Mouse (Mus musculus): Measurements from ENCODE around the gene Nt5m.

DNA sequence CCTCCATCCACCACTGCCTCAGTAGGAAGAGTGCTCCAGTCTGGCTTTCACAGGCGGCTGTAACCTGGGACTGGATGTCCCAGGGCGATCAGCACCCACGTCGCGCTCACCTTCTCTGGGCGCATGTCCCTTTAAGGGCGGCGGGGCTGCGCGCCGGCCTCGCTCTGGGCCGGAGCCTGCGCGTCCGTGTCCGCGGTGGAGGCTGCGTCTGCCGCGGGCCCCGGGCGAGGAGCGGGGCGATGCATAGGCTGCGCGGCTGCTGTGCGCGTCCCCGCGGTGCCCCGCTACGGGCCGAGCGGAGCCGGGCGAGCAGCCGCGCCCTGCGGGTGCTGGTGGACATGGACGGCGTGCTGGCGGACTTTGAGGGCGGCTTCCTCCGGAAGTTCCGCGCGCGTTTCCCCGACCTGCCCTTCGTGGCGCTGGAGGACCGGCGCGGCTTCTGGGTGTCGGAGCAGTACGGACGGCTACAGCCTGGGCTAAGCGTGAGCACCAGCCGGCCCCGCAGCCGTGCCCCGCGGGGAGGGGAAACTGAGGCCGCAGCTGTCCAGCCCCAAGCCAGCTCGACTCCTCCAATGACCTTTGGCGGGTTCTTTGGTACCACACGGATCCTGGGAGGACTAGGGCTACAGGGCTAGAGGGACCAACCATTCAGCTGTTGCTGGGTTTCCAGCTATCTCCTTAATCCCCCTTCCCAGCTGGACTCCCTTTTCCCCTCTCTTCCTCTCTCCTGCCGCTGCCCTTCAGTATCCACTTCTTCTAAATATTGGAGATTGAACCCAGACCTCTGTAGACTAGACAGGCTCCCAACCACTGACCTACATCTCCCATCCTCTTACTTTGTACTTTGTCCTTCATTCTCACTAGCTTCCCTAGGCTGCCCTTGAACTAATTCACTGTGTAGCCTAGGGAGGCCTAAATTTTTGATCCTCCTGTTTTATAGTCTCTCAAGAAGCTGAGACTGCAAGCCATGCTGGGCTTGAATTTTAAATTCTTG, 8.9 kb downstream of the Nt5m start:
- no peak for TF ChIP-seq CTCF (IDR thresholded peaks at IDR 0.05; ENCODE audit: control insufficient read depth, insufficient read depth, insufficient read length)
- no peak for TF ChIP-seq MYOG (IDR thresholded peaks at IDR 0.05; ENCODE audit: control insufficient read depth, extremely low read depth, insufficient read length)
- TF ChIP-seq FOSL1 (IDR thresholded peaks at IDR 0.05; ENCODE audit: insufficient read depth, low read length, poor library complexity, severe bottlenecking): no peak
- no peak for TF ChIP-seq CEBPB (IDR thresholded peaks at IDR 0.05; ENCODE audit: low read depth)
- TF ChIP-seq MYOD1 (IDR thresholded peaks at IDR 0.05; ENCODE audit: control insufficient read depth, insufficient read length, low read depth): no peak
